Mouse (Mus musculus) MEL (cell line): ENCODE data around the gene Pak2. TPM values are rescaled to one million over a fixed set of nuclear protein-coding genes. Genes with fewer than 3 reads are reported as not detected.

Source experiments
- DNase-seq: peaks from one replicate; pipeline ENCODE4 v3.0.0; 2011; ENCODE audit warnings: low read depth, low spot score
- H3K27ac ChIP-seq: 2 replicates; pipeline ENCODE4 v1.5.1; 2012; ENCODE audit warnings: low read depth, mild to moderate bottlenecking, control low read depth, low read length, moderate library complexity; ENCODE audit not compliant: control insufficient read depth
- H3K27me3 ChIP-seq, 2 experiments: fragments of 150-350 bp in 1 of 2; sonication (generic) in 1 of 2; 2 replicates each; pipeline ENCODE4 v1.6.1; 2012; ENCODE audit warnings: low read length in 2 of 2, mild to moderate bottlenecking in 2 of 2, improper control_type of control experiment in 1 of 2, moderate library complexity in 1 of 2; ENCODE audit not compliant: insufficient read depth in 2 of 2, control insufficient read depth in 1 of 2
- H3K36me3 ChIP-seq, 2 experiments: 2 replicates each; pipeline ENCODE4 v1.6.1; 2012 to 2014; ENCODE audit warnings: low read length in 2 of 2, improper control_type of control experiment in 1 of 2, inconsistent platforms in 1 of 2, mild to moderate bottlenecking in 1 of 2; ENCODE audit not compliant: insufficient read depth in 2 of 2, control insufficient read depth in 1 of 2
- H3K4me1 ChIP-seq, 2 experiments: fragments of 150-350 bp in 1 of 2; sonication (generic) in 1 of 2; 2 replicates each; pipeline ENCODE4 v1.6.1; 2012; ENCODE audit warnings: low read length in 2 of 2, improper control_type of control experiment in 1 of 2, mild to moderate bottlenecking in 1 of 2; ENCODE audit not compliant: insufficient read depth in 2 of 2, control insufficient read depth in 1 of 2
- H3K4me3 ChIP-seq, 2 experiments: fragments of 150-350 bp in 1 of 2; sonication (generic) in 1 of 2; 2 replicates each; pipeline ENCODE4 v1.5.1; 2012; ENCODE audit warnings: low read depth in 2 of 2, low read length in 2 of 2, mild to moderate bottlenecking in 2 of 2, moderate library complexity in 2 of 2, control low read depth in 1 of 2, improper control_type of control experiment in 1 of 2; ENCODE audit not compliant: control insufficient read depth in 1 of 2, insufficient read depth in 1 of 2
- H3K79me2 ChIP-seq: 2 replicates; pipeline ENCODE4 v1.6.1; 2012; ENCODE audit warnings: mild to moderate bottlenecking, low read length, moderate library complexity; ENCODE audit not compliant: control insufficient read depth, poor library complexity, insufficient read depth
- H3K9ac ChIP-seq: 2 replicates; pipeline ENCODE4 v1.6.1; 2012; ENCODE audit warnings: low read depth, mild to moderate bottlenecking, control low read depth, low read length, moderate library complexity; ENCODE audit not compliant: control insufficient read depth, poor library complexity, severe bottlenecking
- H3K9me3 ChIP-seq: fragments of 150-350 bp; sonication (generic); replicated peaks from 2 replicates; pipeline ENCODE4 v1.6.1; 2012; ENCODE audit warnings: mild to moderate bottlenecking, low read length, improper control_type of control experiment, moderate library complexity; ENCODE audit not compliant: insufficient read depth
- CHD1 ChIP-seq: IDR thresholded peaks from 2 replicates; pipeline ENCODE4 v1.6.1; 2012; ENCODE audit warnings: low read depth, mild to moderate bottlenecking, inconsistent platforms, low read length, improper control_type of control experiment
- CHD2 ChIP-seq: IDR thresholded peaks from 2 replicates; pipeline ENCODE4 v1.6.1; 2011; ENCODE audit warnings: low read length, improper control_type of control experiment
- EP300 ChIP-seq, 2 experiments: IDR thresholded peaks; 2 replicates each; pipeline ENCODE4 v1.6.1; 2011; ENCODE audit warnings: improper control_type of control experiment in 2 of 2, low read length in 2 of 2, low read depth in 1 of 2, mild to moderate bottlenecking in 1 of 2
- ETS1 ChIP-seq: IDR thresholded peaks from 2 replicates; pipeline ENCODE4 v1.6.1; 2012; ENCODE audit warnings: low read depth, mild to moderate bottlenecking, inconsistent platforms, low read length, improper control_type of control experiment, moderate library complexity
- GABPA ChIP-seq: IDR thresholded peaks from 2 replicates; pipeline ENCODE4 v1.6.1; 2012; ENCODE audit warnings: low read depth, mild to moderate bottlenecking, inconsistent platforms, low read length, improper control_type of control experiment, moderate library complexity
- GATA1 ChIP-seq: IDR thresholded peaks from 2 replicates; pipeline ENCODE4 v1.6.1; 2011; ENCODE audit warnings: low read depth, low read length, improper control_type of control experiment
- HCFC1 ChIP-seq: IDR thresholded peaks from 2 replicates; pipeline ENCODE4 v1.6.1; 2012; ENCODE audit warnings: low read depth, mild to moderate bottlenecking, inconsistent platforms, low read length, improper control_type of control experiment, moderate library complexity
- KAT2A ChIP-seq: conservative IDR thresholded peaks from 2 replicates; pipeline ENCODE4 v1.6.1; 2012; ENCODE audit warnings: low read depth, low read length, improper control_type of control experiment, inconsistent platforms
- MAFK ChIP-seq: IDR thresholded peaks from 2 replicates; pipeline ENCODE4 v1.6.1; 2011; ENCODE audit warnings: low read depth, mild to moderate bottlenecking, low read length, improper control_type of control experiment, borderline replicate concordance
- MAZ ChIP-seq: IDR thresholded peaks from 2 replicates; pipeline ENCODE4 v1.6.1; 2012; ENCODE audit warnings: low read depth, mild to moderate bottlenecking, inconsistent platforms, low read length, improper control_type of control experiment
- MEF2A ChIP-seq: IDR thresholded peaks from 2 replicates; pipeline ENCODE4 v1.6.1; 2014; ENCODE audit warnings: low read depth, mild to moderate bottlenecking, inconsistent platforms, low read length, improper control_type of control experiment; ENCODE audit not compliant: poor library complexity, insufficient replicate concordance, severe bottlenecking; ENCODE audit errors: extremely low read depth
- MXI1 ChIP-seq: IDR thresholded peaks from 2 replicates; pipeline ENCODE4 v1.6.1; 2011; ENCODE audit warnings: mild to moderate bottlenecking, low read depth, low read length, improper control_type of control experiment
- MYB ChIP-seq: IDR thresholded peaks from 2 replicates; pipeline ENCODE4 v1.6.1; 2011; ENCODE audit warnings: mild to moderate bottlenecking, low read depth, low read length, improper control_type of control experiment
- MYC ChIP-seq: IDR thresholded peaks from 2 replicates; pipeline ENCODE4 v1.6.1; 2011; ENCODE audit warnings: low read depth, mild to moderate bottlenecking, low read length, improper control_type of control experiment, moderate library complexity
- NRF1 ChIP-seq: IDR thresholded peaks from 2 replicates; pipeline ENCODE4 v1.6.1; 2014; ENCODE audit warnings: low read depth, mild to moderate bottlenecking, inconsistent platforms, low read length, improper control_type of control experiment, moderate library complexity; ENCODE audit not compliant: poor library complexity, insufficient read depth, severe bottlenecking
- POLR2AphosphoS2 ChIP-seq: IDR thresholded peaks from 2 replicates; pipeline ENCODE4 v1.6.1; 2011; ENCODE audit warnings: low read length, improper control_type of control experiment
- RAD21 ChIP-seq: IDR thresholded peaks from 2 replicates; pipeline ENCODE4 v1.6.1; 2011; ENCODE audit warnings: mild to moderate bottlenecking, low read depth, low read length, improper control_type of control experiment
- RCOR1 ChIP-seq: IDR thresholded peaks from 2 replicates; pipeline ENCODE4 v1.6.1; 2012; ENCODE audit warnings: low read depth, mild to moderate bottlenecking, inconsistent platforms, low read length, improper control_type of control experiment
- SIN3A ChIP-seq: IDR thresholded peaks from 2 replicates; pipeline ENCODE4 v1.6.1; 2012; ENCODE audit warnings: low read length, improper control_type of control experiment, inconsistent platforms
- SMC3 ChIP-seq: IDR thresholded peaks from 2 replicates; pipeline ENCODE4 v1.6.1; 2011; ENCODE audit warnings: low read depth, low read length, improper control_type of control experiment
- TAL1 ChIP-seq: IDR thresholded peaks from 2 replicates; pipeline ENCODE4 v1.6.1; 2012; ENCODE audit warnings: mild to moderate bottlenecking, inconsistent platforms, low read length, moderate library complexity, mixed read lengths
- TBP ChIP-seq: IDR thresholded peaks from 2 replicates; pipeline ENCODE4 v1.8.0; 2011; ENCODE audit warnings: low read depth, low read length, improper control_type of control experiment
- UBTF ChIP-seq: IDR thresholded peaks from 2 replicates; pipeline ENCODE4 v1.6.1; 2012; ENCODE audit warnings: low read depth, mild to moderate bottlenecking, inconsistent platforms, low read length, improper control_type of control experiment, moderate library complexity, borderline replicate concordance; ENCODE audit not compliant: insufficient read depth
- USF2 ChIP-seq, 2 experiments: IDR thresholded peaks; 2 replicates each; pipeline ENCODE4 v1.6.1; 2011 to 2012; ENCODE audit warnings: improper control_type of control experiment in 2 of 2, low read length in 2 of 2, borderline replicate concordance in 1 of 2, inconsistent platforms in 1 of 2, low read depth in 1 of 2, mild to moderate bottlenecking in 1 of 2; ENCODE audit not compliant: insufficient read depth in 1 of 2
- ZC3H11A ChIP-seq: IDR thresholded peaks from 2 replicates; pipeline ENCODE4 v1.6.1; 2012; ENCODE audit warnings: low read depth, mild to moderate bottlenecking, inconsistent platforms, low read length, improper control_type of control experiment
- ZKSCAN1 ChIP-seq: IDR thresholded peaks from 2 replicates; pipeline ENCODE4 v1.6.1; 2012; ENCODE audit warnings: low read depth, mild to moderate bottlenecking, inconsistent platforms, low read length, improper control_type of control experiment, moderate library complexity
- polyA plus RNA-seq, 2 experiments: library from polyadenylated mRNA; stranded (reverse) in 1 of 2; unstranded in 1 of 2; fragments of >175 nt in 1 of 2; fragments of >200 nt in 1 of 2; gene quantifications; 2 replicates each; pipeline versions ENCODE4 v1.2.1 to v1.2.4; 2012; ENCODE audit warnings: low replicate concordance in 2 of 2, low read depth in 1 of 2; ENCODE audit not compliant: insufficient read length in 2 of 2, insufficient read depth in 1 of 2, missing spikeins in 1 of 2
- total RNA-seq: library from RNA; depleted of rRNA; stranded (reverse); fragments of 300-350 nt; gene quantifications from 2 replicates; pipeline ENCODE4 v1.2.3, GENCODE M21; 2012

Pak2 gene
- total and polyA plus RNA-seq, 3 experiments = 23.0 to 67.2 (median 34.1) TPM

DNA sequence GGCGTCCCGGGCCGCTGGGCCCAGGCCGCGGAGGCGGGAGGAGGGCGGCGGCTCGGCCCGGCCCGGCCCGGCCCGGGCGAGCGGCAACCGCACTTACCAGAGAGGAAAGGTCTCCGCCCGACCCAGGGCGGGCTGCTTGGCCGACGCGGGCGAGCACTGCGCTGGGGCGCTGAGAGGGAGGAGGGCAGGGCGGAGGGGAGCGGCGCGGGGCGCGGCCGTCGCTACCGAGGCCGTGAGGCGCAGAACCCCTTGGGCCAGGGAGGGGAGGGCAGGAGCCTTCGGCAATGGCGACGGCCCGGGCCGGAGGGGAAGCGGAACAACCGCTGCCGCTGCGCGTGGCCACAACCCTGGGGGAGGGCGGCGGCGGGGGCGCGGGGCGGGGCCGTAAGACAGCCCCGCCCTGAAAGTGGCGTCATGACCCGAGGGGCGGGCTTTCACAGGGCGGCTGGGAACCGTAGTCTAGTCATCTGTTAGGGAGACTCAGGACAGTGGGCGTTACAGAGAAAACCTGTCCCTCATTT is at the start of gene Pak2 (continued):
- no peak for TF ChIP-seq USF2 (IDR thresholded peaks at IDR 0.05; ENCODE audit: borderline replicate concordance in 1 of 2, insufficient read depth in 1 of 2, low read depth in 1 of 2, low read length in 2 of 2)
- TF ChIP-seq GABPA = no peak
- TF ChIP-seq EP300 (IDR thresholded peaks at IDR 0.05; ENCODE audit: low read depth in 1 of 2, low read length in 2 of 2) = no peak

GRCm38 (mm10) chr16:32127046-32127445 is 47.9 kb upstream of the Pak2 start:
- Histone ChIP-seq H3K79me2 (no peaks in the 10 kb centered on the region; the same call in 1 of the 2 replicates), H3K27ac (no peak overlapping the region), H3K9ac (no peak overlapping the region), H3K4me3 (no peak overlapping the region), H3K4me1 (peaks cover 0 to 9% of the 10 kb centered on the region in 2 experiments; a peak in 2 of 4 replicates), H3K36me3 (peaks cover 0 to 11% of the 10 kb centered on the region in 2 experiments; a peak in 2 of 4 replicates), H3K9me3 (no peaks in the 10 kb centered on the region), H3K27me3 (no peaks in the 10 kb centered on the region)
- no peak for DNase-seq
- no peak for TF ChIP-seq POLR2AphosphoS2
- TF ChIP-seq ZKSCAN1 = no peak
- TF ChIP-seq UBTF = no peak
- no peak for TF ChIP-seq RAD21
- no peak for TF ChIP-seq MAZ
- TF ChIP-seq MYC = no peak
- TF ChIP-seq GATA1 = no peak
- no peak for TF ChIP-seq ZC3H11A
- TF ChIP-seq SMC3 = no peak

DNA sequence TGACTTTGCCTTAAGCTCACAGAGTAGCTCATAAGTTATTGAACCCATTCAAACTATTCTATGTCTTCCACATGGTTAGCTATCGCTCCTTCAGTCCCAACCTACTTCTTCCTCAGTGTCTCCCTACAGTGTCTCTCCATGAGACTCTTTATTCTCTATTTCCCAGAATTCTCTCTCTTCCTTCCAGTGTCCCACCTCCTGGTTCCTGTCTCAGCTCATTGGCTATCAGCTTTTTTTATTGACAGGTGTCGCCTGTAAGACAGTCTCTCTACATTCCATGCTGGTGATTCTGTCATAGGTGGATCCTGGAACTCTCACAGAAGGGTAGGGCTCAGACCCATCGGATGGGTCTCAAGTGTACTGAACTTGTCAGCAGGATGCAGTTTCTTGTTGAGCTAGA is 46.2 kb upstream of the Pak2 start:
- H3K27me3 ChIP-seq = no peaks in the 10 kb centered on the region
- H3K79me2 ChIP-seq = no peaks in the 10 kb centered on the region; the same call in 1 of the 2 replicates
- no peak for TF ChIP-seq SIN3A
- TF ChIP-seq ETS1 = no peak
- no peak for TF ChIP-seq MXI1
- TF ChIP-seq CHD1 = no peak
- no peak for TF ChIP-seq CHD2
- no peak for TF ChIP-seq MAFK
- TF ChIP-seq GATA1 = no peak
- TF ChIP-seq MYB = no peak
- no peak for TF ChIP-seq NRF1
- TF ChIP-seq KAT2A = no peak
- no peak for TF ChIP-seq POLR2AphosphoS2
- TF ChIP-seq TBP = no peak
- no peak for TF ChIP-seq RCOR1
- no peak for TF ChIP-seq GABPA
- no peak for TF ChIP-seq HCFC1
- no peak for TF ChIP-seq ZC3H11A
- no peak for TF ChIP-seq RAD21
- no peak for TF ChIP-seq TAL1
- TF ChIP-seq MEF2A = no peak
- no peak for TF ChIP-seq SMC3
- no peak overlapping the region for H3K27ac ChIP-seq
- H3K36me3 ChIP-seq = peaks cover 0 to 2% of the 10 kb centered on the region in 2 experiments; a peak in 1 of 4 replicates
- 0 out of 4 replicates have a peak, but pooled peaks cover 0 to 3% of the 10 kb centered on the region in 2 experiments for H3K4me1 ChIP-seq
- no peaks in the 10 kb centered on the region for H3K9me3 ChIP-seq
- H3K4me3 ChIP-seq = no peak overlapping the region
- H3K9ac ChIP-seq = no peak overlapping the region
- DNase-seq = no peak
